Mouse (Mus musculus) heart, embryonic 13.5 days (tissue): ENCODE results near the gene 2010111I01Rik. TPM values are rescaled to one million over a fixed set of nuclear protein-coding genes. Genes with fewer than 3 reads are reported as not detected.

Experiments
- ATAC-seq: fragments of 200-750 bp; cut with Nextera tagmentation; 2 replicates; pipeline ENCODE4 v1.8.0; 2017; ENCODE audit warnings: moderate TSS enrichment; ENCODE audit not compliant: insufficient number of reproducible peaks, low FRiP score, low TSS enrichment; ENCODE audit errors: extremely low read depth
- H3K27ac ChIP-seq: fragments of 300-500 bp; sonication (generic); replicated peaks from 2 replicates; pipeline ENCODE4 v1.5.1; 2015; ENCODE audit warnings: moderate library complexity, mild to moderate bottlenecking, inconsistent platforms
- H3K27me3 ChIP-seq: fragments of 300-500 bp; sonication (generic); replicated peaks from 2 replicates; pipeline ENCODE4 v1.6.1; 2015; ENCODE audit warnings: mild to moderate bottlenecking, inconsistent platforms
- H3K36me3 ChIP-seq: fragments of 300-500 bp; sonication (generic); 2 replicates; pipeline ENCODE4 v1.6.1; 2015; ENCODE audit warnings: mild to moderate bottlenecking, inconsistent platforms
- H3K4me1 ChIP-seq: fragments of 300-500 bp; sonication (generic); 2 replicates; pipeline ENCODE4 v1.6.1; 2015; ENCODE audit warnings: inconsistent platforms
- H3K4me2 ChIP-seq: fragments of 300-500 bp; sonication (generic); 2 replicates; pipeline ENCODE4 v1.6.1; 2015; ENCODE audit warnings: inconsistent platforms, mild to moderate bottlenecking, moderate library complexity
- H3K4me3 ChIP-seq: fragments of 300-500 bp; sonication (generic); 2 replicates; pipeline ENCODE4 v1.5.1; 2015; ENCODE audit warnings: moderate library complexity, mild to moderate bottlenecking, inconsistent platforms
- H3K9ac ChIP-seq: fragments of 300-500 bp; sonication (generic); 2 replicates; pipeline ENCODE4 v1.6.1; 2015; ENCODE audit warnings: inconsistent platforms, mild to moderate bottlenecking, moderate library complexity
- H3K9me3 ChIP-seq: fragments of 300-500 bp; sonication (generic); 2 replicates; pipeline ENCODE4 v1.6.1; 2016; ENCODE audit warnings: inconsistent platforms
- WGBS: fragments of 180-500 bp; shearing (Covaris S2); methylation state at CpG from one replicate; pipeline ENCODE4 v1.1.7; 2015; ENCODE audit warnings: mixed read lengths; 5-methylcytosine and 5-hydroxymethylcytosine counted together
- polyA plus RNA-seq: library from polyadenylated mRNA; unstranded; fragments of >200 nt; fragmentation: Nextera tagmentation; extraction: Ambion mirVana; gene quantifications from 2 replicates; pipeline ENCODE4 v1.2.1, GENCODE M21; 2015

The 2010111I01Rik gene
- polyA plus RNA-seq, 1 experiment from 2014 or later: 57.7 TPM

- Histone ChIP-seq H3K9me3 (no peaks in the 10 kb centered on the region), H3K9ac (no peak overlapping the region), H3K36me3 (no peaks in the 10 kb centered on the region), H3K27me3 (no peaks in the 10 kb centered on the region), H3K27ac (peak overlapping the region; percentile 66; the same call in 1 of the 2 replicates), H3K4me2 (no peak overlapping the region), H3K4me3 (no peak overlapping the region), H3K4me1 (peaks cover 70% of the 10 kb centered on the region)
- 37% methylated on average over 3 of the region's 3 CpGs for WGBS
- ATAC-seq: no peak
These were observed 152.9 kb downstream of the 2010111I01Rik start for GRCm38 (mm10) chr13:63117495-63118184.

GRCm38 (mm10) chr13:63118682-63119081 is 154.0 kb downstream of the 2010111I01Rik start:
- Histone ChIP-seq H3K36me3 (no peaks in the 10 kb centered on the region), H3K4me2 (no peak overlapping the region), H3K4me1 (peaks cover 63% of the 10 kb centered on the region), H3K9me3 (no peaks in the 10 kb centered on the region), H3K27me3 (no peaks in the 10 kb centered on the region), H3K9ac (no peak overlapping the region), H3K4me3 (no peak overlapping the region), H3K27ac (peak overlapping the region; percentile 66)
- no peak for ATAC-seq
- 40% methylated on average over 3 of the region's 3 CpGs for whole genome bisulfite sequencing

- Histone ChIP-seq H3K4me2 (no peak overlapping the region), H3K36me3 (no peaks in the 10 kb centered on the region), H3K4me1 (peaks cover 46% of the 10 kb centered on the region), H3K27ac (0 out of 2 replicates have a peak overlapping the region, but pooled peaks have one; percentile 20), H3K9me3 (no peaks in the 10 kb centered on the region), H3K4me3 (no peak overlapping the region), H3K27me3 (no peaks in the 10 kb centered on the region), H3K9ac (no peak overlapping the region)
- 73% methylated on average over 2 of the region's 2 CpGs for WGBS
- no peak for ATAC-seq
These were observed 155.6 kb downstream of the 2010111I01Rik start for GRCm38 (mm10) chr13:63120296-63120695.

GRCm38 (mm10) chr13:63121747-63122146 is 157.1 kb downstream of the 2010111I01Rik start:
- no peak overlapping the region for H3K9ac ChIP-seq
- H3K36me3 ChIP-seq: 0 out of 2 replicates have a peak, but pooled peaks cover 2% of the 10 kb centered on the region
- 0 out of 2 replicates have a peak, but pooled peaks cover 1% of the 10 kb centered on the region for H3K9me3 ChIP-seq
- 59% methylated on average over 4 of the region's 4 CpGs for WGBS
- no peaks in the 10 kb centered on the region for H3K27me3 ChIP-seq
- ATAC-seq: no peak
- no peak overlapping the region for H3K4me2 ChIP-seq
- H3K27ac ChIP-seq: peak overlapping the region; percentile 21; the same call in 1 of the 2 replicates
- H3K4me1 ChIP-seq: peaks cover 43% of the 10 kb centered on the region
- no peak overlapping the region for H3K4me3 ChIP-seq

GRCm38 (mm10) chr13:63126206-63126605 is 161.5 kb downstream of the 2010111I01Rik start:
- no peak for ATAC-seq
- H3K4me3 ChIP-seq: no peak overlapping the region
- peaks cover 12% of the 10 kb centered on the region; the same call in 1 of the 2 replicates for H3K36me3 ChIP-seq
- no peak overlapping the region for H3K27ac ChIP-seq
- no peaks in the 10 kb centered on the region for H3K27me3 ChIP-seq
- no peak overlapping the region for H3K4me2 ChIP-seq
- H3K4me1 ChIP-seq: peaks cover 12% of the 10 kb centered on the region
- H3K9ac ChIP-seq: no peak overlapping the region
- 52% methylated on average over 3 of the region's 3 CpGs for WGBS
- peaks cover 21% of the 10 kb centered on the region for H3K9me3 ChIP-seq

GRCm38 (mm10) chr13:63127516-63127915 is 162.8 kb downstream of the 2010111I01Rik start:
- Histone ChIP-seq H3K36me3 (peaks cover 12% of the 10 kb centered on the region; the same call in 1 of the 2 replicates), H3K27me3 (no peaks in the 10 kb centered on the region), H3K4me3 (no peak overlapping the region), H3K9ac (no peak overlapping the region), H3K4me2 (no peak overlapping the region), H3K4me1 (no peaks in the 10 kb centered on the region), H3K9me3 (peaks cover 21% of the 10 kb centered on the region), H3K27ac (no peak overlapping the region)
- 81% methylated on average over 1 of the region's 1 CpGs for WGBS
- ATAC-seq: no peak

- no peak overlapping the region for H3K9ac ChIP-seq
- no peaks in the 10 kb centered on the region for H3K27me3 ChIP-seq
- 63% methylated on average over 5 of the region's 5 CpGs for WGBS
- no peak overlapping the region for H3K4me2 ChIP-seq
- no peak overlapping the region for H3K27ac ChIP-seq
- no peaks in the 10 kb centered on the region for H3K9me3 ChIP-seq
- no peak overlapping the region for H3K4me3 ChIP-seq
- H3K4me1 ChIP-seq: peaks cover 20% of the 10 kb centered on the region
- no peaks in the 10 kb centered on the region for H3K36me3 ChIP-seq
- ATAC-seq: no peak
These were observed 170.3 kb downstream of the 2010111I01Rik start for GRCm38 (mm10) chr13:63134879-63135421.

- H3K4me1 ChIP-seq: peaks cover 25% of the 10 kb centered on the region
- no peaks in the 10 kb centered on the region for H3K36me3 ChIP-seq
- no peaks in the 10 kb centered on the region for H3K9me3 ChIP-seq
- no peak overlapping the region for H3K4me3 ChIP-seq
- ATAC-seq: no peak
- H3K9ac ChIP-seq: no peak overlapping the region
- 87% methylated on average over 7 of the region's 7 CpGs for WGBS
- no peak overlapping the region for H3K4me2 ChIP-seq
- no peak overlapping the region for H3K27ac ChIP-seq
- H3K27me3 ChIP-seq: no peaks in the 10 kb centered on the region
These were observed 171.3 kb downstream of the 2010111I01Rik start for GRCm38 (mm10) chr13:63135994-63136393.

- no peak overlapping the region for H3K9ac ChIP-seq
- no peaks in the 10 kb centered on the region for H3K27me3 ChIP-seq
- H3K4me1 ChIP-seq: peaks cover 25% of the 10 kb centered on the region
- no peak overlapping the region for H3K4me2 ChIP-seq
- H3K36me3 ChIP-seq: no peaks in the 10 kb centered on the region
- 75% methylated on average over 1 of the region's 1 CpGs for WGBS
- H3K4me3 ChIP-seq: no peak overlapping the region
- ATAC-seq: no peak
- H3K9me3 ChIP-seq: no peaks in the 10 kb centered on the region
- H3K27ac ChIP-seq: no peak overlapping the region
These were observed 172.1 kb downstream of the 2010111I01Rik start for GRCm38 (mm10) chr13:63136775-63137174.

GRCm38 (mm10) chr13:63138376-63139048 is 173.8 kb downstream of the 2010111I01Rik start:
- Histone ChIP-seq H3K27ac (no peak overlapping the region; the same call in 1 of the 2 replicates), H3K4me2 (no peak overlapping the region), H3K9me3 (no peaks in the 10 kb centered on the region), H3K9ac (no peak overlapping the region), H3K36me3 (no peaks in the 10 kb centered on the region), H3K27me3 (no peaks in the 10 kb centered on the region), H3K4me3 (no peak overlapping the region), H3K4me1 (peaks cover 25% of the 10 kb centered on the region)
- ATAC-seq: no peak

- H3K36me3 ChIP-seq: no peaks in the 10 kb centered on the region
- no peak for ATAC-seq
- no peak overlapping the region for H3K4me3 ChIP-seq
- no peaks in the 10 kb centered on the region for H3K9me3 ChIP-seq
- no peak overlapping the region for H3K4me2 ChIP-seq
- peaks cover 25% of the 10 kb centered on the region for H3K4me1 ChIP-seq
- 62% methylated on average over 10 of the region's 10 CpGs for WGBS
- H3K27me3 ChIP-seq: no peaks in the 10 kb centered on the region
- peak overlapping the region; percentile 77 for H3K27ac ChIP-seq
- H3K9ac ChIP-seq: no peak overlapping the region
These were observed 175.0 kb downstream of the 2010111I01Rik start for GRCm38 (mm10) chr13:63139463-63140226.
